Mouse (Mus musculus) layer of hippocampus, adult 2 months (tissue): ENCODE results near the gene 1810010D01Rik. TPM values are rescaled to one million over a fixed set of nuclear protein-coding genes. Genes with fewer than 3 reads are reported as not detected.

Experiments
- DNase-seq, 2 experiments: peaks; one replicate each; pipeline ENCODE4 v3.0.0; 2022; ENCODE audit warnings: low spot score in 2 of 2
- H3K27ac ChIP-seq: fragments of 200-600 bp; 2 replicates; pipeline ENCODE4 v1.8.1; 2022
- H3K4me3 ChIP-seq: fragments of 200-600 bp; 2 replicates; pipeline ENCODE4 v1.8.1; 2022; ENCODE audit warnings: mild to moderate bottlenecking
- CTCF ChIP-seq: fragments of 200-600 bp; conservative IDR thresholded peaks from 2 replicates; pipeline ENCODE4 v1.8.1; 2022; ENCODE audit warnings: antibody characterized with exemption, mild to moderate bottlenecking, moderate library complexity
- total RNA-seq, 2 experiments: library from RNA; stranded (reverse); gene quantifications; 2 replicates each; pipeline ENCODE4 v1.2.3; 2021

The 1810010D01Rik gene
- total RNA-seq, 2 experiments from 2014 or later: 0.42 to 1.6 TPM

DNA sequence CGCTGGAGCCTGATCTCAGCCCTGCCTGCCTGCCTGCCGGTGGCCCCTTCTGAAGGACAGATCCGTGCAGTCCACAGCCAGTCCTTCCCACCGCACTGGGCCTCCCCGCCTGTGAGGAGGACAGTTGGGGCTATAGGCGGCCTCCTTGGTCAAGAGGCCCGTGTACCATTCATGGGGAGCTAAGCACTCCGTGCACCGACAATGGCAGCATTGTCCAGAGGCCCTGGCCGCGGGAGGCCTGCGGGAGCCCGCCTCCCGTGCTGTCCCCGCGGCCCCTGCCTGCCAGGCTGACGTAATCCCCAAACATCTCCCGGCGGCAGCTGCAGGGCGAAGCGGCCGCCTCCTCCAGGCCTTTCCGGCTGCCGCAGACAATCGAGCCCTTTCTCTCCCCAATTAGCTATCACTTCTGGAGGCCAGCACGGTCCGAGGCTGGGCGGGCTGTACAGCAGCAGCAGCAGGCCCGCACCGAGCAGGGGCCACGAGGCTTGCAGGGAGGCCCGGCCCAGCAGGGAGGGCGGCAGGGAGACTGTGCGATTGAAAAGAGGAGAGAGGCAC, 1.8 kb downstream of the 1810010D01Rik start:
- peak; percentile 37 for TF ChIP-seq CTCF
- peak overlapping the region; percentile 1; the same call in 1 of the 2 replicates for H3K4me3 ChIP-seq
- peak overlapping the region; percentile 86 for H3K27ac ChIP-seq
- peak; percentile 61 to 76 for DNase-seq

DNA sequence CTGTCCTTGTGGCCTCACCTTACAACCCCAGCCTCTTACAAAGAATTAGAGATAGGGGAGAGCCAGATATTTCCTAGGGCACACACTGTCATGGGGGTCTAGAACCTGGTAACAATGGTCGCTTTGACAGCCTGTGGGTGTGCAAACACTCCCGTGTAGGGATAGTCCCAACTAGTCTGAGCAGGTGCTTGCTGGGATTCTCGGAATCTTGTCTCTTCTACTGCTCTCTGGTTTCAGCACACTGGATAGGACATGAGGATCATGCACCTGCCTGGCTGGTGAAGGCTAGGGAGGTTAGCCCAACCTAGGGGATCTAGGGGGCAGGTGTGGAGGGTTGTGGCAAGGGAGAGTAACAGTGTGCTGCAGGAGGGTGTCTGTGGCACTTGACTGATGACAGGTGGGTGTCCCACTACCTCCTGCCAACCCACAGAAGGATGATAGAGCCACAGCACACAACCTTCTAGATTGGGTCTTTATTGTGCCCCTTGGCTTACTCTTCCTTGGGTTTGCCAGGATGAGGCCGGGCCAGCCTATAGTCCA, 2.5 kb downstream of the 1810010D01Rik start:
- H3K27ac ChIP-seq: peak overlapping the region; percentile 86
- TF ChIP-seq CTCF: no peak
- H3K4me3 ChIP-seq: no peak overlapping the region
- DNase-seq: no peak

DNA sequence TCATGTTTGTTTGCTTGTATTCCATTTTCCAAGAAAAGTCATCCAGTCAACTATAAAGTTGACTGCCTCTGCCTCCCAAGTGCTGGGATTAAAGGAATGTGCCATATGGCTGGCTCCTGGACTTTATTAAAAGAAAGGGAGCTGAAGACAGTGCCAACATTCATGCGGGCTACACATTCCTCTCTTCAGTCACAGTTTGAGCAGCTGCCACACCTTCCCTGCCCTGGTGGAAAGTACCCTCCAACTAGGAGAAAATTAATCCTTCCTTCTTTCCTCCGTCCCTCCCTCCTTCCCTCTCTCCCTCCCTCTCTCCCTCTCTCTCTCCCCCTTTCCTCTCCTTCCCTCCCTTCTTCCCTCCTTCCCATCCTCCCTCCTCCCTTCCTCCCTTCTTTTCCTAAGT, 8.2 kb downstream of the 1810010D01Rik start:
- no peak overlapping the region for H3K27ac ChIP-seq
- DNase-seq: no peak
- H3K4me3 ChIP-seq: no peak overlapping the region
- TF ChIP-seq CTCF: no peak

DNA sequence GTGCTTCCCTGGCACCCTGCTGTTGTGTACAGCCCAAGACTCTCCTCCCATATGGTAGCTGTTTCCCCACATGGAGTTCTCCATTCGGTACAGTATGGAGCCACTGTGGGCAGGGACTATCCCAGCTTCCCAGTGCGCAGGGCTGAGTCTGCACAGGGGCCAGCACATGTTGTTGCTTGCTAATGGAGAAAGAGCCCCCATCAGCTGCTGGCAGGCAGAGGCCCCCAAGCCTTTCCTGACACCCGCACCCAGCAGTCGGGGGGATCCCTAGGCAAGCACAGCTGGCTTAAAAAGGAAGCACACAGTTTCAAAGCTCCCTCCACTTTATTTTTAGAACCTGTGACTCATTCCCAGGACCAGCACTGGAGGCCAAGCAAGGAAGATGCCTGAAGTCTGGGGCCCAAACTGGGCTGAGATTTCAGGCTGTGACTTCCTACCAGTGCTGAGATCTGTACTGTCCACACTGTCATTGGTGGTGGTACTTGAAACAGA, 9.7 kb downstream of the 1810010D01Rik start:
- DNase-seq: peak; percentile 77 to 80
- Histone ChIP-seq H3K27ac (peak overlapping the region; percentile 82), H3K4me3 (no peak overlapping the region)
- no peak for TF ChIP-seq CTCF

DNA sequence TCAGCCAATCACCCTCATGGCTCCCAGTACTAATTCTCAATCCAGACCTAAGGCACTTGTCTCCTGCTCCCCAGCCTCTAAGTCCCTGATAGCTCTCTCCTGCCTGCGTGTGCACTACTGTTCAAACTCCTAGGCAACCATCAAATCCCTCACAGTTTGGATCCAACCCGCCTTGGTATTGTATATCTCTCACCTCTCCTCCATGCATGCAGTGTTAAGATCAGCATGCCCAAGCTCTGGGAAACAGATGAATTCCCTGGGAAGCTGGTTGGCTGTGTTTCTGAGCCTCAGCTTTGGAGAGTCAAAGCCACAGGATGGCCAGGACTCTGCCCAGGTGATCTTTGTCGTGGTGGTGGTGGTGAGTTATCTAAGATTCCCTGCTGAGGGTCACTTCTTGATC, 10.2 kb downstream of the 1810010D01Rik start:
- no peak for TF ChIP-seq CTCF
- H3K27ac ChIP-seq: peak overlapping the region; percentile 82
- no peak for DNase-seq
- no peak overlapping the region for H3K4me3 ChIP-seq

DNA sequence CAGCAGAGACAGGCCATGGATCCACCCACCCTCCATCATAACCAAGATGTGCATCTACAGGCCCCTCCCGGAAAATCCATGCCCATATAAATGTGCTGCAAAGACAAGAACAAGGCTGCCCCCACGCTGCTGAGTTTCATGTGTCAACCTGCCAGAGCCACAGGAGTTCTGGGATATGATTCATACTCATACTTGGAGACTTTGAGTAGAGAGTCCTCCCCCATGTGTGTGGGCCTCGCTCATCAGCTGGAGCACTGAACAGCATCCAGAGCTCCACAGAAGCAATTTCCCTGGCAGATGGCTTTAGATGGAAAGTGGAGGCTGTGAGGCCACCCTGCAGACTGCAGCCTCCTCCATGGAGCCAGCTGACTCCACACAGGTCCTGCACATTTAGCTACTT, 10.9 kb downstream of the 1810010D01Rik start:
- TF ChIP-seq CTCF: peak; percentile 42
- Histone ChIP-seq H3K4me3 (no peak overlapping the region), H3K27ac (peak overlapping the region; percentile 82)
- DNase-seq: peak; percentile 77 to 94

DNA sequence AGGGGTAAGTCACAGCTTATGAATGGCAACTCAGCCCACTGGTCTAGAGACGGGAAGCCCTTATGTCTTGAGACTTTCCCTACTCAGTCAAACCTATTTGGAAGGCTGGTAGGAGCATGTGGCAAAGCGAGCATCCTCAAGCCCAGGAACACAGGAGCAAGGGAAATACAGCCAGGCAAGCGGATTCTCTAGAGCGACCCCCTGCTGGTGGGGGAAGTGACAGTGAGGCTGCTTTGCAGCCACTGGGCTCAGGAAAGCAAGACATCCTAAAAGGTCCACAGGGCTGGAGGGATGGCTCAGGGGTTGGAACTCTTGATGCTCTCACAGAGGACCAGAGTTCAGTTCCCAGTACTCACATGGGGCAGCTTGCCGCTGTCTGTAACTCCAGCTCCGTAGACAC, 11.6 kb downstream of the 1810010D01Rik start:
- no peak for DNase-seq
- Histone ChIP-seq H3K4me3 (no peak overlapping the region), H3K27ac (peak overlapping the region; percentile 82)
- peak; percentile 25; the same call in 1 of the 2 replicates for TF ChIP-seq CTCF

DNA sequence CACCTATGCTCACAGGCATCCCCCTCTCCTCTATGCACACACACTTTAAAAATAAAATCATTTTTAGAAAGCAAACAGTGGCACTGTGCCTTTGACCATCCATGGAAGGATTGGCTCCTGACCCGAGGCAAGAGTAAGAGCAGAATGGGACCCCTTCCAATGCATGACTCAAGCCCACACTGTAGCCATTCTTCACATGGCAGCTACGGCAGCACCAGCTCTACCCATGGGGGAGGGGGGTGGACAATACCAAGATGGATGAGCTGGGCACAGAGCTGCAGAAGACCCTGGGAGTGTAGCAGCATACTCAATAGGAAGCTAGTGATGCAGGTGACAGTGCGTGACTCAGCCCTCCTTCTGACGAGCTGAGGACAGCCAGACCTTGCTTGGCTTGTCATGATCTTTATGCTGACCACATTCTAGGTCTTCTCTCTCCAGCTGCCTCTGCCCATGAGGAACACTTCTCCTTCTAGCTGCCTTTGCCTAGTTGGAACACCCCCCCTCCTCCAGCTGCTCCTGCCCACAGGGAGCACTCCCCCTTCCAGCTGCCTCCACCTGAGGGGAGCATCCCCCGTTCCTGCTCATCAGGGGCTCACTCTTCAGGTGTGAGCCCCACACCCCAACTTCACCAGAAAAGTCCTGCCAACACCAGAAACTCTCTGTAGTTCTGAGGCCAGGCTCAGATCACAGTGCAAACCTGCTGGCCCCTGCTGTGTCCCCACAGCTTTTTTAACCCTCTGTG, 12.6 kb downstream of the 1810010D01Rik start:
- H3K4me3 ChIP-seq: no peak overlapping the region
- DNase-seq: no peak
- H3K27ac ChIP-seq: peak overlapping the region; percentile 65
- TF ChIP-seq CTCF: no peak

DNA sequence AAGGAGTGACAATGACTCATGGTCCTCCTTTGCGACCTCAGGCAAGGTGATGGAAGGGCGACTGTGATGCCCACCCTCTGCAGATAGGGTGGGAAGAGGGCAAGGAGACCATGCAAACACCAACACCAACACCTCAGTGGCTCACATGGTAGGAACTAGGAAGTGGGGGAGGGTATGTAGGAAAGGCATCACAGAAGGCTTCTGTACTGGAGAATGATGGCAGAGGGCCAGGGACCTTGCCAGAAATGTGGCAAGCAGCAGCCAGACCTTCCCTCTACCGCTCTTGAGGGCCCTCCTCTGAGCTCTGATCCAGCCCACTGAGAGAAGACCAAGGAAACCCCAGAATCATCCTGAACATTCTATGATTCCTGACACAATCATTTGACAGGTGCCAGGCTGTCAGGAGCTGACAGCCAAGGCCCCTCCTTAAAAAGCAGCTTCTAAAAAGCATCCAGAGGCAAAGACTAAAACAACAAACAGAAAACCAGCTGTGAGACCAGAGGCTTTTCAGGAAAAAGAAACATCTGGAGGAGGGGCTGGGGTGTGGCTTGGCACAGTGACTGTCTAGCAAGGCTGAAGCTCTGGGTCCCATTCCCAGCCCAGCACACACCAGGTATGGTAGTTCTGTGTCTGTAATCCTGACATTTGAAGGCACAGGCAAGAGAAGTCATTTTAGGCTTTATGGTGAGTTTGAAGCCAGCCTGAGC, 13.3 kb downstream of the 1810010D01Rik start:
- TF ChIP-seq CTCF: no peak
- H3K27ac ChIP-seq: peak overlapping the region; percentile 65
- DNase-seq: peak; percentile 50 to 60
- H3K4me3 ChIP-seq: no peak overlapping the region

DNA sequence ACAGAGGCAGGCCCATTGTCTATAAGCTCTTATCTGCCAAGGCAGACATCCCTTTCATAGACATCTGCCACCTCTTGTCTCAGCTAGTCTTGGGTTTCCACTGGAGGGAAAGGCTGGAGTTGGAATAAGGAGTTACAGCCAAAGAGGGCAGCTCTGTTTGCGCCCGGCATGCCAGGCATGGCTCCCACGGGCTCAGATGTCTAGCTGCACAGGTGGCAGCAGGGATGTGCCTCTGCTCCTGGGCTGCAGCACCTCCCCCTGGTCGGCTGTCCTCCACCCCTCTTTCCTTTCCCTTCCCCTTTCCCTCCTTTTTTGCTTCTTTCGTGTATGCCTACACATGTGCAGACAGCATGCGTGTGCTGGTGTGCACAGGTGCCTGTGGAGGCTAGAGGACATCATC, 15.1 kb downstream of the 1810010D01Rik start:
- no peak overlapping the region for H3K27ac ChIP-seq
- no peak overlapping the region for H3K4me3 ChIP-seq
- DNase-seq: no peak
- TF ChIP-seq CTCF: no peak

DNA sequence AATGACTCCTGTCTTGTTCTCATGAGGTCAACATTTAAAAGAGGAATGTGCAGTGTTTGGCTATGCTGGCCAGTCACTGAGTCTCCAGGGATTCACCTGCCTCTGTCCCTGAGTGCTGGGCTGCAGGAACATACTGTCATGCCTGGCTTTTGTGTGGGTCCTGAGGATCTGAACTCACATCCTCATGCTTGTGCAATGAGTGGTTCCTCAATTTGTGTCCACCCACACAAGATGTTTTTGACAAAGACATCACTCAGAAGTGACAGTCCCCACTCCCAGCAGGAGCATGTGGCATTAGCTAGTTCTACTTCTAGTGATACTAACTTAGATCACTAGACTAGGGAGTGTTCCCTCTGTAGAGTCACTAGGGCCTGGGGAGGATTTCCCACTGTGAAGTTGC, 17.4 kb downstream of the 1810010D01Rik start:
- Histone ChIP-seq H3K4me3 (no peak overlapping the region), H3K27ac (no peak overlapping the region)
- no peak for TF ChIP-seq CTCF
- no peak for DNase-seq

DNA sequence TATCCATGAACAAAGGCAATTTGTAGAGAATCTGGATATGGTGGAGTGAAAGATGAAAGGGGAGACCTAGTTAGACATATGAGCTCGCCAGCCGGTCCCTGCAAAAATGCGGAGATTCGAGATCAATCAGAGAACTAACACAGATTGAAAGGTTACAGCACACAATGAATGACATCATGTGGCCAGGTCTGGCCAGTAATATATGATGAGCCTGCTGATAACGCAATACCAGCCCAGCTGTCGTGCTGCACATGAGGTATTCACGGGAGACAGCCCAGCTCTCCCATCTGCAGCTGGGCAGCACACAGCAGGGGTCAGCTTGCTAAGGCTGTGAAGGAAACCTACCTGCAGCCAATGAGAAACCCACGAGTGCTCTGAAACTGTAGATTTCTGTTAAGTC, 18.6 kb downstream of the 1810010D01Rik start:
- no peak for DNase-seq
- H3K4me3 ChIP-seq: no peak overlapping the region
- no peak overlapping the region for H3K27ac ChIP-seq
- no peak for TF ChIP-seq CTCF

DNA sequence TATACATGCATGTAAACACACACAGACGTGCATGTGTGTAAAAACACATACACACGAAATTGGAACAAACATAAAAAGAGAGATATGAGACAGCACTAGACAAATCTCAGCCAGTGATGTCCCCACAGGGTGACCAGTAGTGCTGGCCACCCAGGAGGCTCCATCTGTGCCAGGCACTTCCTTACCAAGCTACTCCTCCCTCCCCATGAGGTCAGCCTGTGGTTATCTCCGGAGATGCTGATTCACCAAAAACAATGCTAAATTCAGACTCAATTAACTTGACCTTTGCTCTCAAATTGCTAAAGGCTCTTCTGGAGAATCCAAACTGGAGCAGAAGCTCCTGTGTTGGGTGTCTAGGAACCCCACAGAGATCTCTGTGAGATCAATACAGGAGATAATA, 20.1 kb downstream of the 1810010D01Rik start:
- DNase-seq: no peak
- Histone ChIP-seq H3K4me3 (no peak overlapping the region), H3K27ac (no peak overlapping the region)
- no peak for TF ChIP-seq CTCF
